Mouse (Mus musculus) B cell, adult 2 months (primary cell): ENCODE measurements around the gene Lrp10.
A peak's percentile ranks its signal among the peaks of the same experiment; 100 is the strongest.

Experiments used
- DNase-seq, 2 experiments: peaks; one replicate each; pipeline ENCODE4 v3.0.0; 2022

The Lrp10 gene

GRCm38 (mm10) chr14:54463959-54464292, at the start of gene Lrp10:
Gene Lrp10, plus strand, starts transcription at chr14:54464137.
- peak; percentile 95 to 96 for DNase-seq

GRCm38 (mm10) chr14:54415241-54416020, 48.5 kb upstream of the Lrp10 start:
- no peak for DNase-seq

GRCm38 (mm10) chr14:54416229-54416775, 47.6 kb upstream of the Lrp10 start:
- no peak for DNase-seq

GRCm38 (mm10) chr14:54416830-54417229, 47.1 kb upstream of the Lrp10 start:
- DNase-seq = no peak

- peak; percentile 48 to 53 for DNase-seq
Measured at GRCm38 (mm10) chr14:54417623-54418081, 46.3 kb upstream of the Lrp10 start, which contains the start of gene Slc7a7. Gene Slc7a7, minus strand, starts transcription at chr14:54417780.

- no peak for DNase-seq
Measured at GRCm38 (mm10) chr14:54421014-54421413, 42.9 kb upstream of the Lrp10 start.

GRCm38 (mm10) chr14:54423406-54423805, 40.5 kb upstream of the Lrp10 start:
- DNase-seq = peak; percentile 57 to 61

- DNase-seq = no peak
Measured at GRCm38 (mm10) chr14:54424634-54425033, 39.3 kb upstream of the Lrp10 start.

- DNase-seq = no peak
Measured at GRCm38 (mm10) chr14:54425540-54425939, 38.4 kb upstream of the Lrp10 start.

GRCm38 (mm10) chr14:54426003-54426688, 37.8 kb upstream of the Lrp10 start:
- DNase-seq = peak in 1 of 2 experiments; percentile 37

- DNase-seq = peak; percentile 75 to 78
Measured at GRCm38 (mm10) chr14:54426689-54427398, 37.1 kb upstream of the Lrp10 start, which contains the start of gene Mrpl52. Gene Mrpl52, plus strand, starts transcription at chr14:54426909.

- no peak for DNase-seq
Measured at GRCm38 (mm10) chr14:54427696-54428095, 36.2 kb upstream of the Lrp10 start.

- DNase-seq = no peak
Measured at GRCm38 (mm10) chr14:54428421-54428820, 35.5 kb upstream of the Lrp10 start.

GRCm38 (mm10) chr14:54429332-54430093, 34.4 kb upstream of the Lrp10 start:
- DNase-seq = no peak

- no peak for DNase-seq
Measured at GRCm38 (mm10) chr14:54430406-54431145, 33.4 kb upstream of the Lrp10 start.

GRCm38 (mm10) chr14:54431334-54432077, 32.4 kb upstream of the Lrp10 start, which contains the start of gene Mmp14:
Gene Mmp14, plus strand, starts transcription at chr14:54431612.
- no peak for DNase-seq

GRCm38 (mm10) chr14:54432078-54432836, 31.7 kb upstream of the Lrp10 start:
- DNase-seq = peak; percentile 51 to 55

- DNase-seq = no peak
Measured at GRCm38 (mm10) chr14:54432837-54433830, 30.8 kb upstream of the Lrp10 start.
